Mouse (Mus musculus): ENCODE measurements around the gene Slc7a10. TPM values are rescaled to one million over a fixed set of nuclear protein-coding genes. Genes with fewer than 3 reads are reported as not detected.

Gene Slc7a10
- 14.0 and 20.2 TPM in 2 replicates for polyA plus RNA-seq (2014; fragmentation: Nextera tagmentation; extraction: Ambion mirVana)

- H3K27ac ChIP-seq (ENCODE audit: low read depth, low read length) = no peak within 1 kb of the TSS
- H3K4me2 ChIP-seq (ENCODE audit: low read depth, low read length) = peak within 1 kb of the TSS; percentile 49
- peaks cover 7% of the 10 kb centered on the region for H3K4me1 ChIP-seq (ENCODE audit: control insufficient read depth, insufficient read depth, low read length)
- no peaks in the 10 kb centered on the region for H3K9me3 ChIP-seq (ENCODE audit: control insufficient read depth, low read length)
- H3K36me3 ChIP-seq (ENCODE audit: control insufficient read depth, insufficient read depth, low read length) = no peaks in the 10 kb centered on the region
- 1% methylated on average over 40 of the region's 43 CpGs for WGBS
- peaks cover 27% of the 10 kb centered on the region for H3K27me3 ChIP-seq (ENCODE audit: control insufficient read depth, insufficient read depth, low read length)
- peak within 1 kb of the TSS; percentile 37; the same call in 1 of the 2 replicates for H3K9ac ChIP-seq (replicated peaks; ENCODE audit: low read depth, low read length)
- ATAC-seq (ENCODE audit: low read depth) = peak; percentile 57; the same call in 1 of the 2 replicates
- H3K4me3 ChIP-seq (ENCODE audit: low read depth, low read length) = peak within 1 kb of the TSS; percentile 26
These were observed at the start of gene Slc7a10 for GRCm38 (mm10) chr7:35185889-35186569. TSS of gene Slc7a10 (plus strand) at chr7:35186385.

DNA sequence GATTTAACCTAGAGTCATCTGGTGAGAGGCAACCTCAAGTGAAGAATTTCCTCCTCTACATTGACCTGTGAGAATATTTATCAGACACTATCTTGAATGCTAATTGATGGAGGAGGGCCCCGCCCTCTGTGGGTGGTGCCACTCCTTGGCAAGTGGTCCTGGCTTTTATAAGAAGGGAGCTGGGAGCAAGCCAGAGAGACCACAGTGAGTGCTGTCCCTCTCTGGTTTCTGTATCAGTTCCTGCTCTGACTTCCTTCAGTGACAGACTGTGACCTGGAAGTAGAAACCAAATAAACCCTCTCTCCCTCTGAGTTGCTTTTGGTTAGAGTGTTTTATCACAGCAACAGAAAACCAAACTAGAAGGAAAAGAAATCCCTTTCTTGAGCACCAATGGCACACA, 48.7 kb upstream of the Slc7a10 start:
- Histone ChIP-seq H3K27me3 (ENCODE audit: control insufficient read depth, insufficient read depth, low read length) (no peaks in the 10 kb centered on the region), H3K36me3 (ENCODE audit: control insufficient read depth, insufficient read depth, low read length) (no peaks in the 10 kb centered on the region), H3K9ac (replicated peaks; ENCODE audit: low read depth, low read length) (no peak overlapping the region), H3K4me1 (ENCODE audit: control insufficient read depth, insufficient read depth, low read length) (no peaks in the 10 kb centered on the region; the same call in 1 of the 2 replicates), H3K9me3 (ENCODE audit: control insufficient read depth, low read length) (no peaks in the 10 kb centered on the region), H3K4me2 (ENCODE audit: low read depth, low read length) (no peak overlapping the region), H3K4me3 (ENCODE audit: low read depth, low read length) (no peak overlapping the region), H3K27ac (ENCODE audit: low read depth, low read length) (no peak overlapping the region)
- ATAC-seq (ENCODE audit: low read depth) = no peak
- 89% methylated on average over 1 of the region's 1 CpGs for WGBS

- no peaks in the 10 kb centered on the region for H3K9me3 ChIP-seq (ENCODE audit: control insufficient read depth, low read length)
- no peak overlapping the region for H3K4me2 ChIP-seq (ENCODE audit: low read depth, low read length)
- H3K4me1 ChIP-seq (ENCODE audit: control insufficient read depth, insufficient read depth, low read length) = no peaks in the 10 kb centered on the region; the same call in 1 of the 2 replicates
- H3K36me3 ChIP-seq (ENCODE audit: control insufficient read depth, insufficient read depth, low read length) = no peaks in the 10 kb centered on the region
- no peak overlapping the region for H3K4me3 ChIP-seq (ENCODE audit: low read depth, low read length)
- no peaks in the 10 kb centered on the region for H3K27me3 ChIP-seq (ENCODE audit: control insufficient read depth, insufficient read depth, low read length)
- H3K27ac ChIP-seq (ENCODE audit: low read depth, low read length) = no peak overlapping the region
- ATAC-seq (ENCODE audit: low read depth) = no peak
- 69% methylated on average over 4 of the region's 4 CpGs for whole genome bisulfite sequencing
- H3K9ac ChIP-seq (replicated peaks; ENCODE audit: low read depth, low read length) = no peak overlapping the region
These were observed 47.7 kb upstream of the Slc7a10 start for GRCm38 (mm10) chr7:35138481-35138880.

GRCm38 (mm10) chr7:35139880-35140279, 46.3 kb upstream of the Slc7a10 start:
- no peak for ATAC-seq (ENCODE audit: low read depth)

GRCm38 (mm10) chr7:35141519-35141918, 44.7 kb upstream of the Slc7a10 start:
- Histone ChIP-seq H3K27ac (ENCODE audit: low read depth, low read length) (no peak overlapping the region), H3K27me3 (ENCODE audit: control insufficient read depth, insufficient read depth, low read length) (no peaks in the 10 kb centered on the region), H3K9me3 (ENCODE audit: control insufficient read depth, low read length) (no peaks in the 10 kb centered on the region), H3K9ac (replicated peaks; ENCODE audit: low read depth, low read length) (no peak overlapping the region), H3K4me1 (ENCODE audit: control insufficient read depth, insufficient read depth, low read length) (peaks cover 3% of the 10 kb centered on the region; the same call in 1 of the 2 replicates), H3K4me3 (ENCODE audit: low read depth, low read length) (no peak overlapping the region), H3K4me2 (ENCODE audit: low read depth, low read length) (no peak overlapping the region), H3K36me3 (ENCODE audit: control insufficient read depth, insufficient read depth, low read length) (no peaks in the 10 kb centered on the region)
- 63% methylated on average over 5 of the region's 5 CpGs for WGBS
- no peak for ATAC-seq (ENCODE audit: low read depth)

More at GRCm38 (mm10) chr7:35139880-35140279, 46.3 kb upstream of the Slc7a10 start:
- no peaks in the 10 kb centered on the region for H3K36me3 ChIP-seq (ENCODE audit: control insufficient read depth, insufficient read depth, low read length)
- no peaks in the 10 kb centered on the region for H3K27me3 ChIP-seq (ENCODE audit: control insufficient read depth, insufficient read depth, low read length)
- H3K9ac ChIP-seq (replicated peaks; ENCODE audit: low read depth, low read length) = no peak overlapping the region
- H3K4me2 ChIP-seq (ENCODE audit: low read depth, low read length) = no peak overlapping the region
- WGBS = 89% methylated on average over 5 of the region's 5 CpGs
- H3K27ac ChIP-seq (ENCODE audit: low read depth, low read length) = no peak overlapping the region
- no peaks in the 10 kb centered on the region; the same call in 1 of the 2 replicates for H3K4me1 ChIP-seq (ENCODE audit: control insufficient read depth, insufficient read depth, low read length)
- no peak overlapping the region for H3K4me3 ChIP-seq (ENCODE audit: low read depth, low read length)
- H3K9me3 ChIP-seq (ENCODE audit: control insufficient read depth, low read length) = no peaks in the 10 kb centered on the region

- Histone ChIP-seq H3K27ac (ENCODE audit: low read depth, low read length) (no peak overlapping the region), H3K4me3 (ENCODE audit: low read depth, low read length) (no peak overlapping the region), H3K36me3 (ENCODE audit: control insufficient read depth, insufficient read depth, low read length) (no peaks in the 10 kb centered on the region), H3K4me1 (ENCODE audit: control insufficient read depth, insufficient read depth, low read length) (peaks cover 3% of the 10 kb centered on the region; the same call in 1 of the 2 replicates), H3K9me3 (ENCODE audit: control insufficient read depth, low read length) (no peaks in the 10 kb centered on the region), H3K4me2 (ENCODE audit: low read depth, low read length) (no peak overlapping the region), H3K27me3 (ENCODE audit: control insufficient read depth, insufficient read depth, low read length) (no peaks in the 10 kb centered on the region), H3K9ac (replicated peaks; ENCODE audit: low read depth, low read length) (no peak overlapping the region)
- WGBS = 77% methylated on average over 8 of the region's 8 CpGs
- ATAC-seq (ENCODE audit: low read depth) = no peak
These were observed 43.7 kb upstream of the Slc7a10 start for GRCm38 (mm10) chr7:35142522-35142921.

GRCm38 (mm10) chr7:35143864-35144618, 42.1 kb upstream of the Slc7a10 start:
- H3K4me2 ChIP-seq (ENCODE audit: low read depth, low read length) = no peak overlapping the region
- no peak overlapping the region for H3K4me3 ChIP-seq (ENCODE audit: low read depth, low read length)
- H3K36me3 ChIP-seq (ENCODE audit: control insufficient read depth, insufficient read depth, low read length) = no peaks in the 10 kb centered on the region
- 67% methylated on average over 6 of the region's 6 CpGs for WGBS
- ATAC-seq (ENCODE audit: low read depth) = no peak
- H3K9me3 ChIP-seq (ENCODE audit: control insufficient read depth, low read length) = no peaks in the 10 kb centered on the region
- H3K9ac ChIP-seq (replicated peaks; ENCODE audit: low read depth, low read length) = no peak overlapping the region
- no peaks in the 10 kb centered on the region for H3K27me3 ChIP-seq (ENCODE audit: control insufficient read depth, insufficient read depth, low read length)
- H3K4me1 ChIP-seq (ENCODE audit: control insufficient read depth, insufficient read depth, low read length) = peaks cover 3% of the 10 kb centered on the region; the same call in 1 of the 2 replicates
- H3K27ac ChIP-seq (ENCODE audit: low read depth, low read length) = no peak overlapping the region

GRCm38 (mm10) chr7:35145068-35145467, 41.1 kb upstream of the Slc7a10 start:
- Histone ChIP-seq H3K4me2 (ENCODE audit: low read depth, low read length) (no peak overlapping the region), H3K27me3 (ENCODE audit: control insufficient read depth, insufficient read depth, low read length) (no peaks in the 10 kb centered on the region), H3K4me1 (ENCODE audit: control insufficient read depth, insufficient read depth, low read length) (peaks cover 3% of the 10 kb centered on the region; the same call in 1 of the 2 replicates), H3K27ac (ENCODE audit: low read depth, low read length) (no peak overlapping the region), H3K9ac (replicated peaks; ENCODE audit: low read depth, low read length) (no peak overlapping the region), H3K9me3 (ENCODE audit: control insufficient read depth, low read length) (no peaks in the 10 kb centered on the region), H3K4me3 (ENCODE audit: low read depth, low read length) (no peak overlapping the region), H3K36me3 (ENCODE audit: control insufficient read depth, insufficient read depth, low read length) (no peaks in the 10 kb centered on the region)
- no peak for ATAC-seq (ENCODE audit: low read depth)
- WGBS = 88% methylated on average over 9 of the region's 9 CpGs

GRCm38 (mm10) chr7:35146269-35146668, 39.9 kb upstream of the Slc7a10 start:
- no peaks in the 10 kb centered on the region for H3K9me3 ChIP-seq (ENCODE audit: control insufficient read depth, low read length)
- ATAC-seq (ENCODE audit: low read depth) = no peak
- 87% methylated on average over 10 of the region's 10 CpGs for WGBS
- no peak overlapping the region for H3K27ac ChIP-seq (ENCODE audit: low read depth, low read length)
- H3K4me1 ChIP-seq (ENCODE audit: control insufficient read depth, insufficient read depth, low read length) = peaks cover 3% of the 10 kb centered on the region; the same call in 1 of the 2 replicates
- H3K36me3 ChIP-seq (ENCODE audit: control insufficient read depth, insufficient read depth, low read length) = no peaks in the 10 kb centered on the region
- H3K4me2 ChIP-seq (ENCODE audit: low read depth, low read length) = no peak overlapping the region
- H3K4me3 ChIP-seq (ENCODE audit: low read depth, low read length) = no peak overlapping the region
- no peaks in the 10 kb centered on the region for H3K27me3 ChIP-seq (ENCODE audit: control insufficient read depth, insufficient read depth, low read length)
- no peak overlapping the region for H3K9ac ChIP-seq (replicated peaks; ENCODE audit: low read depth, low read length)
